Mouse (Mus musculus) adipose tissue, adult 10 weeks (tissue): Measurements from ENCODE around the gene Olfr122. TPM values are rescaled to one million over a fixed set of nuclear protein-coding genes. Genes with fewer than 3 reads are reported as not detected.

Source experiments
- polyA plus RNA-seq: library from polyadenylated mRNA; stranded (reverse); fragments of 350-450 nt; fragmentation: Illumina TruSeq; extraction: RNeasy Lipid Tissue Mini Kit (QIAGEN cat#74804); gene quantifications from one replicate; pipeline ENCODE4 v1.2.3, GENCODE M21; 2014; ENCODE audit warnings: low read depth, low replicate concordance

Gene Olfr122
- polyA plus RNA-seq = not detected

GRCm38 (mm10) chr17:37768307-37768706, at the start of gene Olfr122:
TSS of gene Olfr122 (plus strand) at chr17:37768607.

GRCm38 (mm10) chr17:37721508-37721907, 46.9 kb upstream of the Olfr122 start, which contains the start of gene Olfr120:
TSS of gene Olfr120 (plus strand) at chr17:37721808.

GRCm38 (mm10) chr17:37793229-37793628, 24.8 kb downstream of the Olfr122 start, which contains the start of gene Olfr123:
TSS of gene Olfr123 (plus strand) at chr17:37793529.

GRCm38 (mm10) chr17:37799588-37799987, 31.2 kb downstream of the Olfr122 start, which contains the start of gene Olfr124:
TSS of gene Olfr124 (plus strand) at chr17:37799888.

Other genes starting within 250 kb of the Olfr122 start
- 0.78 TPM for gene Olfr112, start 199.2 kb upstream of the Olfr122 start, polyA plus RNA-seq
- not detected for gene Olfr113, start 190.9 kb upstream of the Olfr122 start, polyA plus RNA-seq
- not detected for gene Olfr114, start 175.9 kb upstream of the Olfr122 start, polyA plus RNA-seq
- gene Olfr115, start 141.5 kb upstream of the Olfr122 start, polyA plus RNA-seq = not detected
- gene Olfr116, start 141.4 kb upstream of the Olfr122 start, polyA plus RNA-seq = not detected
- not detected for gene Olfr117, start 104.8 kb upstream of the Olfr122 start, polyA plus RNA-seq
- gene Olfr118, start 101.6 kb upstream of the Olfr122 start, polyA plus RNA-seq = not detected
- not detected for gene Olfr119, start 72.0 kb upstream of the Olfr122 start, polyA plus RNA-seq
- not detected for gene Olfr120, start 46.8 kb upstream of the Olfr122 start, polyA plus RNA-seq
- gene Olfr121, start 19.8 kb upstream of the Olfr122 start, polyA plus RNA-seq = not detected
- not detected for gene Olfr123, start 24.9 kb downstream of the Olfr122 start, polyA plus RNA-seq
- not detected for gene Olfr124, start 31.3 kb downstream of the Olfr122 start, polyA plus RNA-seq
- gene Olfr125, start 64.3 kb downstream of the Olfr122 start, polyA plus RNA-seq = not detected
- not detected for gene Olfr126, start 78.9 kb downstream of the Olfr122 start, polyA plus RNA-seq
- not detected for gene Olfr127, start 131.8 kb downstream of the Olfr122 start, polyA plus RNA-seq
- not detected for gene Olfr128, start 151.9 kb downstream of the Olfr122 start, polyA plus RNA-seq
- not detected for gene Olfr761, start 184.5 kb downstream of the Olfr122 start, polyA plus RNA-seq